Mouse (Mus musculus) bone marrow macrophage, adult 2 months (primary cell): Measurements from ENCODE around the gene Gm4340. TPM values are rescaled to one million over a fixed set of nuclear protein-coding genes. Genes with fewer than 3 reads are reported as not detected.
"Not testable (repeated sequence)": the region's sequence is repeated elsewhere in the genome, so short reads cannot be mapped to it uniquely, and the experiment has no call there.

Experiments used
- H3K27ac ChIP-seq: 2 replicates; pipeline ENCODE4 v1.5.1; 2012; ENCODE audit warnings: low read depth, low read length; ENCODE audit not compliant: insufficient read depth
- H3K4me1 ChIP-seq: 2 replicates; pipeline ENCODE4 v1.6.1; 2012; ENCODE audit warnings: low read length; ENCODE audit not compliant: control insufficient read depth, insufficient read depth
- H3K4me3 ChIP-seq: 2 replicates; pipeline ENCODE4 v1.5.1; 2012; ENCODE audit warnings: mild to moderate bottlenecking, low read length, moderate library complexity; ENCODE audit not compliant: insufficient read depth
- CTCF ChIP-seq: IDR thresholded peaks from 2 replicates; pipeline ENCODE4 v1.5.1; 2012; ENCODE audit warnings: low read depth, mild to moderate bottlenecking, low read length, moderate library complexity
- POLR2A ChIP-seq: IDR thresholded peaks from 2 replicates; pipeline ENCODE4 v1.6.1; 2012; ENCODE audit warnings: mild to moderate bottlenecking, low read depth, low read length, borderline replicate concordance
- polyA plus RNA-seq: library from polyadenylated mRNA; stranded (reverse); fragments of >200 nt; gene quantifications from 2 replicates; pipeline ENCODE4 v1.2.4, GENCODE M21; 2012; ENCODE audit not compliant: missing spikeins, insufficient read depth, insufficient read length

The Gm4340 gene
- polyA plus RNA-seq = not detected in 2 replicates

- not testable (repeated sequence) for H3K27ac ChIP-seq, H3K4me3 ChIP-seq
Measured at GRCm38 (mm10) chr10:104193742-104194141, at the start of gene Gm4340. Gene Gm4340, plus strand, starts transcription at chr10:104194042.

GRCm38 (mm10) chr10:104151197-104151596, 42.6 kb upstream of the Gm4340 start, which contains the start of gene Gm6763:
Gene Gm6763, plus strand, starts transcription at chr10:104151497.
- H3K27ac ChIP-seq, H3K4me3 ChIP-seq, H3K4me1 ChIP-seq: not testable (repeated sequence)

More at GRCm38 (mm10) chr10:104193742-104194141, at the start of gene Gm4340:
- H3K4me1 ChIP-seq = not testable (repeated sequence)

GRCm38 (mm10) chr10:104159706-104160105, 34.1 kb upstream of the Gm4340 start, which contains the start of gene Gm8764:
Gene Gm8764, plus strand, starts transcription at chr10:104160006.
- not testable (repeated sequence) for H3K4me3 ChIP-seq

GRCm38 (mm10) chr10:104168215-104168614, 25.6 kb upstream of the Gm4340 start, which contains the start of gene Gm21304:
Gene Gm21304, plus strand, starts transcription at chr10:104168515.
- H3K4me3 ChIP-seq, H3K27ac ChIP-seq: not testable (repeated sequence)

More at GRCm38 (mm10) chr10:104159706-104160105, 34.1 kb upstream of the Gm4340 start, which contains the start of gene Gm8764:
- not testable (repeated sequence) for H3K27ac ChIP-seq, H3K4me1 ChIP-seq

GRCm38 (mm10) chr10:104176724-104177123, 17.1 kb upstream of the Gm4340 start, which contains the start of gene Gm21312:
Gene Gm21312, plus strand, starts transcription at chr10:104177024.
- H3K4me3 ChIP-seq, H3K4me1 ChIP-seq, H3K27ac ChIP-seq: not testable (repeated sequence)

More at GRCm38 (mm10) chr10:104168215-104168614, 25.6 kb upstream of the Gm4340 start, which contains the start of gene Gm21304:
- not testable (repeated sequence) for H3K4me1 ChIP-seq

- not testable (repeated sequence) for H3K4me1 ChIP-seq, H3K4me3 ChIP-seq, H3K27ac ChIP-seq
Measured at GRCm38 (mm10) chr10:104185233-104185632, 8.6 kb upstream of the Gm4340 start, which contains the start of gene Gm20765. Gene Gm20765, plus strand, starts transcription at chr10:104185533.

- Histone ChIP-seq H3K4me3 (no peak overlapping the region), H3K4me1 (no peaks in the 10 kb centered on the region), H3K27ac (no peak overlapping the region)
- TF ChIP-seq POLR2A = no peak
- no peak for TF ChIP-seq CTCF
Measured at GRCm38 (mm10) chr10:104209655-104210054, 15.8 kb downstream of the Gm4340 start.

GRCm38 (mm10) chr10:104210268-104210990, 16.6 kb downstream of the Gm4340 start:
- no peak for TF ChIP-seq POLR2A
- Histone ChIP-seq H3K27ac (no peak overlapping the region), H3K4me3 (no peak overlapping the region), H3K4me1 (no peaks in the 10 kb centered on the region)

- TF ChIP-seq CTCF (no peak), POLR2A (no peak)
- no peaks in the 10 kb centered on the region for H3K4me1 ChIP-seq
- no peak overlapping the region for H3K27ac ChIP-seq
- no peak overlapping the region for H3K4me3 ChIP-seq
Measured at GRCm38 (mm10) chr10:104214527-104214926, 20.7 kb downstream of the Gm4340 start.

- Histone ChIP-seq H3K27ac (no peak overlapping the region), H3K4me3 (no peak overlapping the region), H3K4me1 (no peaks in the 10 kb centered on the region)
- no peak for TF ChIP-seq POLR2A
- no peak for TF ChIP-seq CTCF
Measured at GRCm38 (mm10) chr10:104220303-104221021, 26.6 kb downstream of the Gm4340 start.

Other genes starting within 250 kb of the Gm4340 start
- gene Gm21293, start 51.1 kb upstream of the Gm4340 start, polyA plus RNA-seq = not detected in 2 replicates
- gene Gm6763, start 42.5 kb upstream of the Gm4340 start, polyA plus RNA-seq = not detected in 2 replicates
- not detected in 2 replicates for gene Gm8764, start 34.0 kb upstream of the Gm4340 start, polyA plus RNA-seq
- not detected in 2 replicates for gene Gm21304, start 25.5 kb upstream of the Gm4340 start, polyA plus RNA-seq
- not detected in 2 replicates for gene Gm21312, start 17.0 kb upstream of the Gm4340 start, polyA plus RNA-seq
- not detected in 2 replicates for gene Gm20765, start 8.5 kb upstream of the Gm4340 start, polyA plus RNA-seq